Mouse (Mus musculus) G1E (cell line): Measurements from ENCODE around the gene Cers4. TPM values are rescaled to one million over a fixed set of nuclear protein-coding genes. Genes with fewer than 3 reads are reported as not detected.
A peak's percentile ranks its signal among the peaks of the same experiment; 100 is the strongest.

ENCODE experiments used
- ATAC-seq: 2 replicates; pipeline ENCODE4 v1.8.0; 2016; ENCODE audit warnings: mild to moderate bottlenecking; ENCODE audit not compliant: insufficient number of reproducible peaks, poor library complexity, low FRiP score, severe bottlenecking; ENCODE audit errors: extremely low read depth
- DNase-seq: peaks from one replicate; pipeline ENCODE4 v3.0.0; 2012; ENCODE audit warnings: low spot score
- H3K27me3 ChIP-seq: 2 replicates; pipeline ENCODE4 v1.6.1; 2012; ENCODE audit warnings: mild to moderate bottlenecking, low read length, inconsistent platforms; ENCODE audit not compliant: insufficient read depth
- H3K36me3 ChIP-seq: replicated peaks from 2 replicates; pipeline ENCODE3; 2012; ENCODE audit warnings: mild to moderate bottlenecking, inconsistent platforms
- H3K4me1 ChIP-seq: 2 replicates; pipeline ENCODE4 v1.6.1; 2012; ENCODE audit warnings: low read depth, low read length, inconsistent platforms, mixed read lengths; ENCODE audit not compliant: insufficient read depth
- H3K4me3 ChIP-seq: 2 replicates; pipeline ENCODE4 v1.5.1; 2012; ENCODE audit warnings: low read depth, mild to moderate bottlenecking, inconsistent platforms, low read length, moderate library complexity, mixed read lengths
- H3K9me3 ChIP-seq: replicated peaks from 2 replicates; pipeline ENCODE4 v1.6.1; 2012; ENCODE audit warnings: inconsistent platforms
- CTCF ChIP-seq: IDR thresholded peaks from 2 replicates; pipeline ENCODE4 v1.5.1; 2012; ENCODE audit warnings: low read depth, low read length, inconsistent platforms, mixed read lengths
- GATA1 ChIP-seq: IDR thresholded peaks from 2 replicates; pipeline ENCODE4 v1.6.1; 2012; ENCODE audit warnings: borderline replicate concordance, low read length, inconsistent platforms, mixed read lengths
- GATA2 ChIP-seq: IDR thresholded peaks from 2 replicates; pipeline ENCODE4 v1.6.1; 2012; ENCODE audit warnings: low read depth, low read length, inconsistent platforms, borderline replicate concordance
- POLR2AphosphoS5 ChIP-seq: IDR thresholded peaks from 2 replicates; pipeline ENCODE4 v1.6.1; 2012; ENCODE audit warnings: low read depth, low read length, inconsistent platforms; ENCODE audit not compliant: insufficient replicate concordance
- TAL1 ChIP-seq: conservative IDR thresholded peaks from 2 replicates; pipeline ENCODE4 v1.6.1; 2012; ENCODE audit warnings: low read depth, low read length, inconsistent platforms, mixed read lengths
- polyA plus RNA-seq: library from polyadenylated mRNA; stranded (reverse); fragments of >175 nt; gene quantifications from 2 replicates; pipeline ENCODE4 v1.2.3, GENCODE M21; 2012
- total RNA-seq, 2 experiments: library from RNA; stranded (forward) in 1 of 2; stranded (reverse) in 1 of 2; fragments of 200-1000 nt in 1 of 2; fragments of >200 nt in 1 of 2; fragmentation: Nextera tagmentation in 1 of 2; gene quantifications; 2 replicates each; pipeline ENCODE4 v1.2.3; 2014 to 2017

The Cers4 gene
- not detected in 2 replicates for total RNA-seq (2014; fragmentation: Nextera tagmentation)
- total RNA-seq (2017), result 0.06 and 0.44 TPM in 2 replicates
- polyA plus RNA-seq, result 0.01 TPM in 1 of 2 replicates, not detected in the other

GRCm38 (mm10) chr8:4492851-4493685 lies at the start of gene Cers4:
Cers4 (plus strand) TSS chr8:4493026.
- H3K27me3 ChIP-seq, result no peaks in the 10 kb centered on the region; the same call in 1 of the 2 replicates
- peak within 1 kb of the TSS; percentile 23; the same call in 1 of the 2 replicates for H3K4me3 ChIP-seq
- ATAC-seq (no peak), DNase-seq (no peak)
- TF ChIP-seq GATA2 (no peak), CTCF (no peak), POLR2AphosphoS5 (no peak), TAL1 (no peak), GATA1 (no peak)
- no peaks in the 10 kb centered on the region for H3K9me3 ChIP-seq
- no peaks in the 10 kb centered on the region for H3K36me3 ChIP-seq
- no peaks in the 10 kb centered on the region; the same call in none of the 2 replicates for H3K4me1 ChIP-seq

- no peaks in the 10 kb centered on the region for H3K9me3 ChIP-seq
- no peaks in the 10 kb centered on the region for H3K27me3 ChIP-seq
- H3K4me3 ChIP-seq, result no peak overlapping the region
- DNase-seq, result no peak
- H3K4me1 ChIP-seq, result no peaks in the 10 kb centered on the region
- no peak for ATAC-seq
- no peak for TF ChIP-seq POLR2AphosphoS5
- no peak for TF ChIP-seq GATA1
- no peak for TF ChIP-seq CTCF
- no peak for TF ChIP-seq GATA2
- no peak for TF ChIP-seq TAL1
- no peaks in the 10 kb centered on the region for H3K36me3 ChIP-seq
Measured at GRCm38 (mm10) chr8:4458165-4458564, 34.7 kb upstream of the Cers4 start.

GRCm38 (mm10) chr8:4463061-4463460 lies 29.8 kb upstream of the Cers4 start:
- ATAC-seq (no peak), DNase-seq (no peak)
- no peak for TF ChIP-seq GATA1
- TF ChIP-seq GATA2, result no peak
- no peak for TF ChIP-seq TAL1
- no peak for TF ChIP-seq POLR2AphosphoS5
- no peak for TF ChIP-seq CTCF
- no peaks in the 10 kb centered on the region for H3K27me3 ChIP-seq
- H3K4me3 ChIP-seq, result no peak overlapping the region
- H3K36me3 ChIP-seq, result no peaks in the 10 kb centered on the region
- H3K9me3 ChIP-seq, result no peaks in the 10 kb centered on the region
- no peaks in the 10 kb centered on the region for H3K4me1 ChIP-seq

- H3K27me3 ChIP-seq, result no peaks in the 10 kb centered on the region
- DNase-seq (no peak), ATAC-seq (no peak)
- no peaks in the 10 kb centered on the region for H3K36me3 ChIP-seq
- TF ChIP-seq POLR2AphosphoS5, result no peak
- TF ChIP-seq GATA1, result no peak
- TF ChIP-seq TAL1, result no peak
- TF ChIP-seq CTCF, result no peak
- TF ChIP-seq GATA2, result no peak
- H3K9me3 ChIP-seq, result no peaks in the 10 kb centered on the region
- no peak overlapping the region for H3K4me3 ChIP-seq
- no peaks in the 10 kb centered on the region for H3K4me1 ChIP-seq
Measured at GRCm38 (mm10) chr8:4474419-4475187, 18.2 kb upstream of the Cers4 start.

GRCm38 (mm10) chr8:4481154-4481553 lies 11.7 kb upstream of the Cers4 start:
- H3K9me3 ChIP-seq, result no peaks in the 10 kb centered on the region
- no peaks in the 10 kb centered on the region for H3K36me3 ChIP-seq
- H3K4me1 ChIP-seq, result no peaks in the 10 kb centered on the region
- DNase-seq (no peak), ATAC-seq (no peak)
- H3K4me3 ChIP-seq, result no peak overlapping the region
- TF ChIP-seq TAL1, result no peak
- no peak for TF ChIP-seq GATA2
- no peak for TF ChIP-seq POLR2AphosphoS5
- no peak for TF ChIP-seq CTCF
- TF ChIP-seq GATA1, result no peak
- H3K27me3 ChIP-seq, result no peaks in the 10 kb centered on the region

- no peaks in the 10 kb centered on the region for H3K9me3 ChIP-seq
- no peak for ATAC-seq
- no peak overlapping the region for H3K4me3 ChIP-seq
- DNase-seq, result no peak
- no peak for TF ChIP-seq POLR2AphosphoS5
- no peak for TF ChIP-seq CTCF
- no peak for TF ChIP-seq GATA1
- TF ChIP-seq TAL1, result no peak
- TF ChIP-seq GATA2, result no peak
- H3K36me3 ChIP-seq, result no peaks in the 10 kb centered on the region
- H3K4me1 ChIP-seq, result no peaks in the 10 kb centered on the region
- no peaks in the 10 kb centered on the region for H3K27me3 ChIP-seq
Measured at GRCm38 (mm10) chr8:4481586-4481985, 11.2 kb upstream of the Cers4 start.
